Mouse (Mus musculus): ENCODE data around the gene Secisbp2l.

Gene Secisbp2l

GRCm38 (mm10) chr2:125782719-125783109 lies at the start of gene Secisbp2l:
Gene Secisbp2l (minus strand): TSS chr2:125782870.
- DNase-seq (ENCODE audit: inconsistent ontology term), result peak; percentile 96

GRCm38 (mm10) chr2:125829924-125830323 lies 47.3 kb upstream of the Secisbp2l start:
- no peak for DNase-seq (ENCODE audit: inconsistent ontology term)

GRCm38 (mm10) chr2:125827898-125828297 lies 45.2 kb upstream of the Secisbp2l start:
- no peak for DNase-seq (ENCODE audit: inconsistent ontology term)

- no peak for DNase-seq (ENCODE audit: inconsistent ontology term)
Observed at GRCm38 (mm10) chr2:125826201-125826600, 43.5 kb upstream of the Secisbp2l start.

GRCm38 (mm10) chr2:125820397-125820796 lies 37.7 kb upstream of the Secisbp2l start:
- DNase-seq (ENCODE audit: inconsistent ontology term), result no peak

GRCm38 (mm10) chr2:125813972-125814595 lies 31.4 kb upstream of the Secisbp2l start:
- no peak for DNase-seq (ENCODE audit: inconsistent ontology term)

- no peak for DNase-seq (ENCODE audit: inconsistent ontology term)
Observed at GRCm38 (mm10) chr2:125811332-125811731, 28.7 kb upstream of the Secisbp2l start.

GRCm38 (mm10) chr2:125809551-125809950 lies 26.9 kb upstream of the Secisbp2l start:
- DNase-seq (ENCODE audit: inconsistent ontology term), result peak; percentile 81

- no peak for DNase-seq (ENCODE audit: inconsistent ontology term)
Observed at GRCm38 (mm10) chr2:125805826-125806225, 23.2 kb upstream of the Secisbp2l start.

GRCm38 (mm10) chr2:125801947-125802346 lies 19.3 kb upstream of the Secisbp2l start:
- peak; percentile 60 for DNase-seq (ENCODE audit: inconsistent ontology term)

- DNase-seq (ENCODE audit: inconsistent ontology term), result no peak
Observed at GRCm38 (mm10) chr2:125801038-125801437, 18.4 kb upstream of the Secisbp2l start.

- no peak for DNase-seq (ENCODE audit: inconsistent ontology term)
Observed at GRCm38 (mm10) chr2:125800428-125800827, 17.8 kb upstream of the Secisbp2l start.

- DNase-seq (ENCODE audit: inconsistent ontology term), result no peak
Observed at GRCm38 (mm10) chr2:125797872-125798271, 15.2 kb upstream of the Secisbp2l start.

GRCm38 (mm10) chr2:125795118-125795517 lies 12.4 kb upstream of the Secisbp2l start:
- no peak for DNase-seq (ENCODE audit: inconsistent ontology term)

- no peak for DNase-seq (ENCODE audit: inconsistent ontology term)
Observed at GRCm38 (mm10) chr2:125794166-125794565, 11.5 kb upstream of the Secisbp2l start.

- DNase-seq (ENCODE audit: inconsistent ontology term), result peak; percentile 33
Observed at GRCm38 (mm10) chr2:125792879-125793261, 10.2 kb upstream of the Secisbp2l start.

- DNase-seq (ENCODE audit: inconsistent ontology term), result no peak
Observed at GRCm38 (mm10) chr2:125792144-125792878, 9.6 kb upstream of the Secisbp2l start.

- DNase-seq (ENCODE audit: inconsistent ontology term), result no peak
Observed at GRCm38 (mm10) chr2:125791485-125791885, 8.8 kb upstream of the Secisbp2l start.

GRCm38 (mm10) chr2:125790242-125790641 lies 7.6 kb upstream of the Secisbp2l start:
- DNase-seq (ENCODE audit: inconsistent ontology term), result no peak

GRCm38 (mm10) chr2:125789265-125789664 lies 6.6 kb upstream of the Secisbp2l start:
- DNase-seq (ENCODE audit: inconsistent ontology term), result no peak

GRCm38 (mm10) chr2:125788785-125789184 lies 6.1 kb upstream of the Secisbp2l start:
- DNase-seq (ENCODE audit: inconsistent ontology term), result peak; percentile 43

- no peak for DNase-seq (ENCODE audit: inconsistent ontology term)
Observed at GRCm38 (mm10) chr2:125788351-125788750, 5.7 kb upstream of the Secisbp2l start.

GRCm38 (mm10) chr2:125785021-125785420 lies 2.4 kb upstream of the Secisbp2l start:
- no peak for DNase-seq (ENCODE audit: inconsistent ontology term)

All from Muller cell, postnatal 12 days (primary cell).